Mouse (Mus musculus) kidney, embryonic 15.5 days (tissue): ENCODE data around the gene D630045J12Rik. TPM values are rescaled to one million over a fixed set of nuclear protein-coding genes. Genes with fewer than 3 reads are reported as not detected.

Experiments used
- ATAC-seq: fragments of 200-750 bp; cut with Nextera tagmentation; replicated peaks from 2 replicates; pipeline ENCODE4 v1.8.0; 2017; ENCODE audit warnings: moderate TSS enrichment; ENCODE audit not compliant: low FRiP score
- H3K27ac ChIP-seq: fragments of 300-500 bp; sonication (generic); 2 replicates; pipeline ENCODE4 v1.5.1; 2015; ENCODE audit warnings: mild to moderate bottlenecking, inconsistent platforms
- H3K27me3 ChIP-seq: fragments of 300-500 bp; sonication (generic); 2 replicates; pipeline ENCODE4 v1.6.1; 2015; ENCODE audit warnings: inconsistent platforms
- H3K36me3 ChIP-seq: fragments of 300-500 bp; sonication (generic); 2 replicates; pipeline ENCODE4 v1.6.1; 2015; ENCODE audit warnings: inconsistent platforms
- H3K4me1 ChIP-seq: fragments of 300-500 bp; sonication (generic); 2 replicates; pipeline ENCODE4 v1.6.1; 2015; ENCODE audit warnings: inconsistent platforms
- H3K4me2 ChIP-seq: fragments of 300-500 bp; sonication (generic); 2 replicates; pipeline ENCODE4 v1.6.1; 2015; ENCODE audit warnings: moderate library complexity, mild to moderate bottlenecking, inconsistent platforms
- H3K4me3 ChIP-seq: fragments of 300-500 bp; sonication (generic); replicated peaks from 2 replicates; pipeline ENCODE4 v1.5.1; 2015; ENCODE audit warnings: mild to moderate bottlenecking, inconsistent platforms
- H3K9ac ChIP-seq: fragments of 300-500 bp; sonication (generic); 2 replicates; pipeline ENCODE4 v1.6.1; 2015; ENCODE audit warnings: mild to moderate bottlenecking, inconsistent platforms
- H3K9me3 ChIP-seq: fragments of 300-500 bp; sonication (generic); replicated peaks from 2 replicates; pipeline ENCODE4 v1.6.1; 2016; ENCODE audit warnings: inconsistent platforms
- WGBS: fragments of 180-500 bp; shearing (Covaris S2); methylation state at CpG from one replicate; pipeline ENCODE4 v1.1.7; 2015; ENCODE audit warnings: mixed read lengths; 5-methylcytosine and 5-hydroxymethylcytosine counted together
- polyA plus RNA-seq: library from polyadenylated mRNA; unstranded; fragments of >200 nt; fragmentation: Nextera tagmentation; extraction: Ambion mirVana; gene quantifications from 2 replicates; pipeline ENCODE4 v1.2.1, GENCODE M21; 2015

Gene D630045J12Rik
- polyA plus RNA-seq, 1 experiment from 2014 or later, result 7.8 TPM

- 30% methylated on average over 12 of the region's 12 CpGs for WGBS
- Histone ChIP-seq H3K27me3 (no peaks in the 10 kb centered on the region), H3K27ac (peak overlapping the region; percentile 82), H3K4me3 (0 out of 2 replicates have a peak overlapping the region, but pooled peaks have one; percentile 5), H3K9ac (no peak overlapping the region), H3K36me3 (no peaks in the 10 kb centered on the region), H3K4me2 (peak overlapping the region; percentile 38; the same call in 1 of the 2 replicates), H3K9me3 (no peaks in the 10 kb centered on the region), H3K4me1 (peaks cover 57% of the 10 kb centered on the region)
- peak; percentile 40; the same call in 1 of the 2 replicates for ATAC-seq
Observed at GRCm38 (mm10) chr6:38202816-38203215, 51.0 kb downstream of the D630045J12Rik start.

GRCm38 (mm10) chr6:38201495-38201894 lies 52.3 kb downstream of the D630045J12Rik start:
- H3K4me2 ChIP-seq, result no peak overlapping the region
- H3K4me1 ChIP-seq, result peaks cover 54% of the 10 kb centered on the region
- H3K27me3 ChIP-seq, result no peaks in the 10 kb centered on the region
- H3K27ac ChIP-seq, result no peak overlapping the region
- peaks cover 6% of the 10 kb centered on the region; the same call in 1 of the 2 replicates for H3K36me3 ChIP-seq
- WGBS, result 66% methylated on average over 5 of the region's 5 CpGs
- no peaks in the 10 kb centered on the region for H3K9me3 ChIP-seq
- H3K9ac ChIP-seq, result no peak overlapping the region
- ATAC-seq, result no peak
- no peak overlapping the region for H3K4me3 ChIP-seq

- Histone ChIP-seq H3K27me3 (no peaks in the 10 kb centered on the region), H3K27ac (no peak overlapping the region), H3K4me2 (no peak overlapping the region), H3K9me3 (no peaks in the 10 kb centered on the region), H3K9ac (no peak overlapping the region), H3K4me1 (peaks cover 44% of the 10 kb centered on the region), H3K4me3 (no peak overlapping the region), H3K36me3 (peaks cover 25% of the 10 kb centered on the region)
- ATAC-seq, result no peak
- WGBS, result 81% methylated on average over 6 of the region's 6 CpGs
Observed at GRCm38 (mm10) chr6:38199599-38199998, 54.2 kb downstream of the D630045J12Rik start.

GRCm38 (mm10) chr6:38198727-38199126 lies 55.1 kb downstream of the D630045J12Rik start:
- H3K4me3 ChIP-seq, result no peak overlapping the region
- H3K36me3 ChIP-seq, result peaks cover 31% of the 10 kb centered on the region
- no peak overlapping the region for H3K4me2 ChIP-seq
- peaks cover 38% of the 10 kb centered on the region for H3K4me1 ChIP-seq
- H3K9ac ChIP-seq, result no peak overlapping the region
- WGBS, result 63% methylated on average over 1 of the region's 1 CpGs
- ATAC-seq, result no peak
- no peak overlapping the region for H3K27ac ChIP-seq
- H3K27me3 ChIP-seq, result no peaks in the 10 kb centered on the region
- H3K9me3 ChIP-seq, result no peaks in the 10 kb centered on the region

GRCm38 (mm10) chr6:38196266-38197189 lies 57.3 kb downstream of the D630045J12Rik start:
- Histone ChIP-seq H3K9ac (no peak overlapping the region), H3K4me3 (no peak overlapping the region), H3K4me1 (peaks cover 16% of the 10 kb centered on the region), H3K27me3 (no peaks in the 10 kb centered on the region), H3K36me3 (peaks cover 43% of the 10 kb centered on the region), H3K27ac (peak overlapping the region; percentile 8; the same call in 1 of the 2 replicates), H3K9me3 (no peaks in the 10 kb centered on the region), H3K4me2 (no peak overlapping the region)
- ATAC-seq, result no peak
- WGBS, result 80% methylated on average over 24 of the region's 24 CpGs

GRCm38 (mm10) chr6:38195306-38195705 lies 58.5 kb downstream of the D630045J12Rik start:
- Histone ChIP-seq H3K36me3 (peaks cover 43% of the 10 kb centered on the region), H3K27ac (no peak overlapping the region), H3K4me1 (peaks cover 12% of the 10 kb centered on the region), H3K9me3 (no peaks in the 10 kb centered on the region), H3K4me2 (no peak overlapping the region), H3K27me3 (no peaks in the 10 kb centered on the region), H3K4me3 (no peak overlapping the region), H3K9ac (no peak overlapping the region)
- ATAC-seq, result no peak
- WGBS, result 61% methylated on average over 10 of the region's 10 CpGs

- no peak overlapping the region for H3K27ac ChIP-seq
- WGBS, result 84% methylated on average over 7 of the region's 7 CpGs
- H3K4me3 ChIP-seq, result no peak overlapping the region
- H3K9me3 ChIP-seq, result no peaks in the 10 kb centered on the region
- no peak overlapping the region for H3K4me2 ChIP-seq
- H3K4me1 ChIP-seq, result peaks cover 10% of the 10 kb centered on the region
- peaks cover 51% of the 10 kb centered on the region for H3K36me3 ChIP-seq
- no peak overlapping the region for H3K9ac ChIP-seq
- no peaks in the 10 kb centered on the region for H3K27me3 ChIP-seq
- no peak for ATAC-seq
Observed at GRCm38 (mm10) chr6:38194046-38194445, 59.8 kb downstream of the D630045J12Rik start.

GRCm38 (mm10) chr6:38192952-38193351 lies 60.9 kb downstream of the D630045J12Rik start:
- Histone ChIP-seq H3K9ac (no peak overlapping the region), H3K27ac (no peak overlapping the region), H3K27me3 (no peaks in the 10 kb centered on the region), H3K4me1 (peaks cover 8% of the 10 kb centered on the region; the same call in 1 of the 2 replicates), H3K4me2 (no peak overlapping the region), H3K9me3 (no peaks in the 10 kb centered on the region), H3K36me3 (peaks cover 59% of the 10 kb centered on the region), H3K4me3 (no peak overlapping the region)
- WGBS, result 94% methylated on average over 7 of the region's 7 CpGs
- ATAC-seq, result no peak

- peaks cover 52% of the 10 kb centered on the region for H3K36me3 ChIP-seq
- H3K27ac ChIP-seq, result no peak overlapping the region
- H3K4me3 ChIP-seq, result no peak overlapping the region
- no peak overlapping the region for H3K9ac ChIP-seq
- H3K4me2 ChIP-seq, result no peak overlapping the region
- peaks cover 3% of the 10 kb centered on the region; the same call in 1 of the 2 replicates for H3K4me1 ChIP-seq
- 70% methylated on average over 8 of the region's 8 CpGs for WGBS
- no peaks in the 10 kb centered on the region for H3K9me3 ChIP-seq
- H3K27me3 ChIP-seq, result no peaks in the 10 kb centered on the region
- no peak for ATAC-seq
Observed at GRCm38 (mm10) chr6:38186312-38186950, 67.4 kb downstream of the D630045J12Rik start.

- Histone ChIP-seq H3K4me2 (no peak overlapping the region), H3K27ac (no peak overlapping the region), H3K4me3 (no peak overlapping the region), H3K9me3 (no peaks in the 10 kb centered on the region), H3K27me3 (no peaks in the 10 kb centered on the region), H3K36me3 (peaks cover 63% of the 10 kb centered on the region), H3K9ac (no peak overlapping the region), H3K4me1 (peaks cover 14% of the 10 kb centered on the region)
- WGBS, result 87% methylated on average over 8 of the region's 8 CpGs
- no peak for ATAC-seq
Observed at GRCm38 (mm10) chr6:38184791-38185190, 69.0 kb downstream of the D630045J12Rik start.

GRCm38 (mm10) chr6:38181756-38182318 lies 72.0 kb downstream of the D630045J12Rik start:
- no peak overlapping the region for H3K9ac ChIP-seq
- no peak overlapping the region for H3K4me2 ChIP-seq
- no peak overlapping the region; the same call in 1 of the 2 replicates for H3K27ac ChIP-seq
- H3K4me3 ChIP-seq, result no peak overlapping the region
- 64% methylated on average over 10 of the region's 10 CpGs for WGBS
- ATAC-seq, result no peak
- H3K4me1 ChIP-seq, result peaks cover 14% of the 10 kb centered on the region
- no peaks in the 10 kb centered on the region for H3K27me3 ChIP-seq
- H3K36me3 ChIP-seq, result peaks cover 66% of the 10 kb centered on the region
- no peaks in the 10 kb centered on the region for H3K9me3 ChIP-seq

- Histone ChIP-seq H3K27ac (peak overlapping the region; percentile 37; the same call in 1 of the 2 replicates), H3K4me2 (no peak overlapping the region), H3K9me3 (no peaks in the 10 kb centered on the region), H3K4me1 (peaks cover 14% of the 10 kb centered on the region), H3K27me3 (no peaks in the 10 kb centered on the region), H3K36me3 (peaks cover 66% of the 10 kb centered on the region), H3K4me3 (no peak overlapping the region), H3K9ac (no peak overlapping the region)
- 42% methylated on average over 5 of the region's 5 CpGs for WGBS
- no peak; the same call in 1 of the 2 replicates for ATAC-seq
Observed at GRCm38 (mm10) chr6:38180669-38181068, 73.1 kb downstream of the D630045J12Rik start.
